Comparison of ENCODE assay signal across 12 mouse cellular contexts in genomic region chr3:82369063-82369860, GRCm38 (mm10). TPM values are rescaled to one million over a fixed set of nuclear protein-coding genes. Genes with fewer than 3 reads are reported as not detected.
DNase-seq lines count a peak whose midpoint lies in the region; TF ChIP-seq lines count a peak whose summit lies in the region.
"Had no signal": no experiment of that assay in that cellular context is flagged by ENCODE, and none has a peak within 500 bp of the region (broad histone marks: within the 10 kb centered on the region; RNA-seq: fewer than 3 reads in every experiment).

No protein-coding gene starts in this region.

- H3K27ac ChIP-seq in layer of hippocampus, adult 2 months, result peak overlapping the region; percentile 40; the same call in 1 of the 2 replicates
- H3K27ac ChIP-seq: hindbrain, embryonic 15.5 days; liver, embryonic 15.5 days had no signal

- no peak for DNase-seq in layer of hippocampus, adult 2 months (ENCODE audit: low spot score in 2 of 2)
- DNase-seq in layer of hippocampus, postnatal 25 days (ENCODE audit: extremely low spot score in 1 of 2, low spot score in 1 of 2), result no peak
- peak; percentile 40 to 46 for DNase-seq in heart, adult 18-20 months
- peak; percentile 65 to 66 for DNase-seq in left cerebral cortex, adult 9 months (ENCODE audit: low spot score in 2 of 2)
- peak; percentile 22 for DNase-seq in right cerebral cortex, postnatal 14 days
- DNase-seq in kidney, postnatal 14 days, result no peak
- no peak for DNase-seq in c-Kit-positive CD71-positive TER-119-positive erythroid progenitor cells, embryonic 14.5 days (ENCODE audit: low spot score)
- no peak for DNase-seq in adrenal gland, adult 18-20 months (ENCODE audit: low spot score in 2 of 2)
- DNase-seq: cerebellum, postnatal 36 days; kidney, postnatal 4 days had no signal

- TF ChIP-seq CTCF in layer of hippocampus, adult 2 months (conservative IDR thresholded peaks at IDR 0.05), result no peak

- H3K4me3 ChIP-seq in layer of hippocampus, adult 2 months, result no peak overlapping the region
- H3K4me3 ChIP-seq: hindbrain, embryonic 15.5 days; liver, embryonic 15.5 days had no signal

RNA-seq across cellular contexts. Expression of gene Map9, which starts 11.4 kb away (rescaled TPM):
- 10 to 100 TPM; 73.7 to 81.2 TPM for total RNA-seq in layer of hippocampus, adult 2 months (2021)
- 10 to 100 TPM; 77.5 to 85.6 TPM for total RNA-seq in layer of hippocampus, postnatal 25 days (2021)
- total RNA-seq in heart, adult 18-20 months (2021), result 1 to 10 TPM; 1.2 to 1.5 TPM
- 1 to 10 TPM; 4.8 to 5.0 TPM for total RNA-seq in adrenal gland, adult 18-20 months (2021)

Comparison
In these comparisons a context has a peak if more than half of its experiments do, and no peak if none do; other contexts are left out.
1. DNase-seq: peak in heart, adult 18-20 months (2 of 2), left cerebral cortex, adult 9 months (2 of 2) and right cerebral cortex, postnatal 14 days (single experiment); none in layer of hippocampus, adult 2 months (0 of 2), layer of hippocampus, postnatal 25 days (0 of 2), kidney, postnatal 14 days (single experiment), c-Kit-positive CD71-positive TER-119-positive erythroid progenitor cells, embryonic 14.5 days (single experiment) and adrenal gland, adult 18-20 months (0 of 2).
2. RNA of gene Map9, which starts 11.4 kb away (total RNA-seq): 77.5 to 85.6 TPM in layer of hippocampus, postnatal 25 days and 73.7 to 81.2 TPM in layer of hippocampus, adult 2 months; 4.8 to 5.0 TPM in adrenal gland, adult 18-20 months and 1.2 to 1.5 TPM in heart, adult 18-20 months; every median in the first group is over 10 times any median in the second.